Mouse (Mus musculus) MEL (cell line): ENCODE results near the gene Zfp68. TPM values are rescaled to one million over a fixed set of nuclear protein-coding genes. Genes with fewer than 3 reads are reported as not detected.

Experiments
- DNase-seq: peaks from one replicate; pipeline ENCODE4 v3.0.0; 2011; ENCODE audit warnings: low read depth, low spot score
- H3K27ac ChIP-seq: 2 replicates; pipeline ENCODE4 v1.5.1; 2012; ENCODE audit warnings: low read depth, mild to moderate bottlenecking, control low read depth, low read length, moderate library complexity; ENCODE audit not compliant: control insufficient read depth
- H3K27me3 ChIP-seq, 2 experiments: fragments of 150-350 bp in 1 of 2; sonication (generic) in 1 of 2; 2 replicates each; pipeline ENCODE4 v1.6.1; 2012; ENCODE audit warnings: low read length in 2 of 2, mild to moderate bottlenecking in 2 of 2, improper control_type of control experiment in 1 of 2, moderate library complexity in 1 of 2; ENCODE audit not compliant: insufficient read depth in 2 of 2, control insufficient read depth in 1 of 2
- H3K36me3 ChIP-seq, 2 experiments: 2 replicates each; pipeline ENCODE4 v1.6.1; 2012 to 2014; ENCODE audit warnings: low read length in 2 of 2, improper control_type of control experiment in 1 of 2, inconsistent platforms in 1 of 2, mild to moderate bottlenecking in 1 of 2; ENCODE audit not compliant: insufficient read depth in 2 of 2, control insufficient read depth in 1 of 2
- H3K4me1 ChIP-seq, 2 experiments: fragments of 150-350 bp in 1 of 2; sonication (generic) in 1 of 2; 2 replicates each; pipeline ENCODE4 v1.6.1; 2012; ENCODE audit warnings: low read length in 2 of 2, improper control_type of control experiment in 1 of 2, mild to moderate bottlenecking in 1 of 2; ENCODE audit not compliant: insufficient read depth in 2 of 2, control insufficient read depth in 1 of 2
- H3K4me3 ChIP-seq, 2 experiments: fragments of 150-350 bp in 1 of 2; sonication (generic) in 1 of 2; 2 replicates each; pipeline ENCODE4 v1.5.1; 2012; ENCODE audit warnings: low read depth in 2 of 2, low read length in 2 of 2, mild to moderate bottlenecking in 2 of 2, moderate library complexity in 2 of 2, control low read depth in 1 of 2, improper control_type of control experiment in 1 of 2; ENCODE audit not compliant: control insufficient read depth in 1 of 2, insufficient read depth in 1 of 2
- H3K79me2 ChIP-seq: 2 replicates; pipeline ENCODE4 v1.6.1; 2012; ENCODE audit warnings: mild to moderate bottlenecking, low read length, moderate library complexity; ENCODE audit not compliant: control insufficient read depth, poor library complexity, insufficient read depth
- H3K9ac ChIP-seq: 2 replicates; pipeline ENCODE4 v1.6.1; 2012; ENCODE audit warnings: low read depth, mild to moderate bottlenecking, control low read depth, low read length, moderate library complexity; ENCODE audit not compliant: control insufficient read depth, poor library complexity, severe bottlenecking
- H3K9me3 ChIP-seq: fragments of 150-350 bp; sonication (generic); replicated peaks from 2 replicates; pipeline ENCODE4 v1.6.1; 2012; ENCODE audit warnings: mild to moderate bottlenecking, low read length, improper control_type of control experiment, moderate library complexity; ENCODE audit not compliant: insufficient read depth
- BHLHE40 ChIP-seq: IDR thresholded peaks from 2 replicates; pipeline ENCODE4 v1.6.1; 2012; ENCODE audit warnings: low read depth, mild to moderate bottlenecking, inconsistent platforms, low read length, improper control_type of control experiment, borderline replicate concordance
- CTCF ChIP-seq, 3 experiments: IDR thresholded peaks in 2 of 3; conservative IDR thresholded peaks in 1 of 3; 2 replicates each; pipeline ENCODE4 v1.5.1; 2011 to 2012; ENCODE audit warnings: low read length in 3 of 3, low read depth in 2 of 3, mild to moderate bottlenecking in 2 of 3, improper control_type of control experiment in 1 of 3, inconsistent platforms in 1 of 3, mixed read lengths in 1 of 3, moderate library complexity in 1 of 3; ENCODE audit not compliant: control insufficient read depth in 1 of 3, insufficient read depth in 1 of 3, poor library complexity in 1 of 3, severe bottlenecking in 1 of 3
- EP300 ChIP-seq, 2 experiments: IDR thresholded peaks; 2 replicates each; pipeline ENCODE4 v1.6.1; 2011; ENCODE audit warnings: improper control_type of control experiment in 2 of 2, low read length in 2 of 2, low read depth in 1 of 2, mild to moderate bottlenecking in 1 of 2
- ETS1 ChIP-seq: IDR thresholded peaks from 2 replicates; pipeline ENCODE4 v1.6.1; 2012; ENCODE audit warnings: low read depth, mild to moderate bottlenecking, inconsistent platforms, low read length, improper control_type of control experiment, moderate library complexity
- GATA1 ChIP-seq: IDR thresholded peaks from 2 replicates; pipeline ENCODE4 v1.6.1; 2011; ENCODE audit warnings: low read depth, low read length, improper control_type of control experiment
- KAT2A ChIP-seq: conservative IDR thresholded peaks from 2 replicates; pipeline ENCODE4 v1.6.1; 2012; ENCODE audit warnings: low read depth, low read length, improper control_type of control experiment, inconsistent platforms
- MAFK ChIP-seq: IDR thresholded peaks from 2 replicates; pipeline ENCODE4 v1.6.1; 2011; ENCODE audit warnings: low read depth, mild to moderate bottlenecking, low read length, improper control_type of control experiment, borderline replicate concordance
- MXI1 ChIP-seq: IDR thresholded peaks from 2 replicates; pipeline ENCODE4 v1.6.1; 2011; ENCODE audit warnings: mild to moderate bottlenecking, low read depth, low read length, improper control_type of control experiment
- NELFE ChIP-seq: IDR thresholded peaks from 2 replicates; pipeline ENCODE4 v1.6.1; 2011; ENCODE audit warnings: low read depth, low read length, improper control_type of control experiment
- NRF1 ChIP-seq: IDR thresholded peaks from 2 replicates; pipeline ENCODE4 v1.6.1; 2014; ENCODE audit warnings: low read depth, mild to moderate bottlenecking, inconsistent platforms, low read length, improper control_type of control experiment, moderate library complexity; ENCODE audit not compliant: poor library complexity, insufficient read depth, severe bottlenecking
- POLR2A ChIP-seq, 2 experiments: IDR thresholded peaks; 2 replicates each; pipeline ENCODE4 v1.6.1; 2011 to 2012; ENCODE audit warnings: low read length in 2 of 2, mild to moderate bottlenecking in 2 of 2, control low read depth in 1 of 2, improper control_type of control experiment in 1 of 2, low read depth in 1 of 2, moderate library complexity in 1 of 2; ENCODE audit not compliant: control insufficient read depth in 1 of 2, insufficient read depth in 1 of 2, poor library complexity in 1 of 2
- RCOR1 ChIP-seq: IDR thresholded peaks from 2 replicates; pipeline ENCODE4 v1.6.1; 2012; ENCODE audit warnings: low read depth, mild to moderate bottlenecking, inconsistent platforms, low read length, improper control_type of control experiment
- SIN3A ChIP-seq: IDR thresholded peaks from 2 replicates; pipeline ENCODE4 v1.6.1; 2012; ENCODE audit warnings: low read length, improper control_type of control experiment, inconsistent platforms
- TAL1 ChIP-seq: IDR thresholded peaks from 2 replicates; pipeline ENCODE4 v1.6.1; 2012; ENCODE audit warnings: mild to moderate bottlenecking, inconsistent platforms, low read length, moderate library complexity, mixed read lengths
- TCF12 ChIP-seq: IDR thresholded peaks from 2 replicates; pipeline ENCODE4 v1.6.1; 2014; ENCODE audit warnings: low read depth, mild to moderate bottlenecking, inconsistent platforms, low read length, improper control_type of control experiment, moderate library complexity
- USF1 ChIP-seq: IDR thresholded peaks from 2 replicates; pipeline ENCODE4 v1.6.1; 2014; ENCODE audit warnings: low read depth, mild to moderate bottlenecking, inconsistent platforms, low read length, improper control_type of control experiment, moderate library complexity
- ZMIZ1 ChIP-seq: IDR thresholded peaks from 2 replicates; pipeline ENCODE4 v1.6.1; 2012; ENCODE audit warnings: low read depth, mild to moderate bottlenecking, inconsistent platforms, low read length, improper control_type of control experiment, moderate library complexity
- ZNF384 ChIP-seq: IDR thresholded peaks from 2 replicates; pipeline ENCODE4 v1.6.1; 2012; ENCODE audit warnings: low read depth, mild to moderate bottlenecking, inconsistent platforms, low read length, improper control_type of control experiment
- polyA plus RNA-seq, 2 experiments: library from polyadenylated mRNA; stranded (reverse) in 1 of 2; unstranded in 1 of 2; fragments of >175 nt in 1 of 2; fragments of >200 nt in 1 of 2; gene quantifications; 2 replicates each; pipeline versions ENCODE4 v1.2.1 to v1.2.4; 2012; ENCODE audit warnings: low replicate concordance in 2 of 2, low read depth in 1 of 2; ENCODE audit not compliant: insufficient read length in 2 of 2, insufficient read depth in 1 of 2, missing spikeins in 1 of 2
- total RNA-seq: library from RNA; depleted of rRNA; stranded (reverse); fragments of 300-350 nt; gene quantifications from 2 replicates; pipeline ENCODE4 v1.2.3, GENCODE M21; 2012

Zfp68 gene
- total and polyA plus RNA-seq, 3 experiments: 15.8 to 18.1 TPM; not detected in 1

GRCm38 (mm10) chr5:138641761-138642160 is 22.2 kb upstream of the Zfp68 start (continued):
- no peak for TF ChIP-seq NRF1
- no peak for TF ChIP-seq USF1
- TF ChIP-seq ZMIZ1: no peak
- no peak for TF ChIP-seq MAFK

- Histone ChIP-seq H3K9ac (no peak overlapping the region), H3K27me3 (no peaks in the 10 kb centered on the region), H3K79me2 (no peaks in the 10 kb centered on the region; the same call in 1 of the 2 replicates), H3K27ac (no peak overlapping the region), H3K36me3 (peaks cover 0 to 12% of the 10 kb centered on the region in 2 experiments; a peak in 2 of 4 replicates), H3K4me3 (no peak overlapping the region), H3K4me1 (peaks cover 4 to 5% of the 10 kb centered on the region in 2 experiments; a peak in 3 of 4 replicates), H3K9me3 (no peaks in the 10 kb centered on the region)
- no peak for DNase-seq
- no peak for TF ChIP-seq POLR2A (IDR thresholded peaks at IDR 0.05; ENCODE audit: control insufficient read depth in 1 of 2, insufficient read depth in 1 of 2, low read depth in 1 of 2, low read length in 2 of 2, poor library complexity in 1 of 2)
- no peak for TF ChIP-seq ZNF384
- no peak for TF ChIP-seq TAL1
- TF ChIP-seq ZMIZ1: no peak
- no peak for TF ChIP-seq SIN3A
- TF ChIP-seq MXI1: no peak
- TF ChIP-seq CTCF (IDR thresholded peaks at IDR 0.05 in 2 of 3, conservative IDR thresholded peaks at IDR 0.05 in 1 of 3; ENCODE audit: control insufficient read depth in 1 of 3, insufficient read depth in 1 of 3, low read depth in 2 of 3, low read length in 3 of 3, poor library complexity in 1 of 3, severe bottlenecking in 1 of 3): no peak
- TF ChIP-seq TCF12: no peak
- TF ChIP-seq KAT2A: no peak
- no peak for TF ChIP-seq EP300 (IDR thresholded peaks at IDR 0.05; ENCODE audit: low read depth in 1 of 2, low read length in 2 of 2)
- TF ChIP-seq USF1: no peak
- TF ChIP-seq BHLHE40: no peak
- TF ChIP-seq RCOR1: no peak
Observed at GRCm38 (mm10) chr5:138641081-138641480, 21.5 kb upstream of the Zfp68 start.

GRCm38 (mm10) chr5:138636486-138636885 is 16.9 kb upstream of the Zfp68 start:
- peak overlapping the region; percentile 28; the same call in 1 of the 2 replicates for H3K27ac ChIP-seq
- no peak overlapping the region for H3K4me3 ChIP-seq
- no peaks in the 10 kb centered on the region for H3K27me3 ChIP-seq
- DNase-seq: no peak
- TF ChIP-seq NELFE: no peak
- TF ChIP-seq TCF12: peak; percentile 72
- peak in 1 of 2 experiments; percentile 47; a peak in 3 of 4 replicates for TF ChIP-seq EP300 (IDR thresholded peaks at IDR 0.05; ENCODE audit: low read depth in 1 of 2, low read length in 2 of 2)
- peak; percentile 40; the same call in 1 of the 2 replicates for TF ChIP-seq ETS1
- TF ChIP-seq GATA1: peak; percentile 72
- no peak for TF ChIP-seq SIN3A
- TF ChIP-seq ZNF384: peak; percentile 95
- H3K36me3 ChIP-seq: peaks cover 0 to 11% of the 10 kb centered on the region in 2 experiments; a peak in 2 of 4 replicates
- H3K9me3 ChIP-seq: no peaks in the 10 kb centered on the region
- no peak overlapping the region for H3K9ac ChIP-seq
- H3K79me2 ChIP-seq: no peaks in the 10 kb centered on the region
- peaks cover 3 to 6% of the 10 kb centered on the region in 2 experiments; a peak in 3 of 4 replicates for H3K4me1 ChIP-seq
